Mouse (Mus musculus) testis, adult 2 months (tissue): ENCODE data around the gene Kcnj1. TPM values are rescaled to one million over a fixed set of nuclear protein-coding genes. Genes with fewer than 3 reads are reported as not detected.

Source experiments
- H3K27ac ChIP-seq: fragments of 200-500 bp; 2 replicates; pipeline ENCODE4 v1.5.1; 2012; ENCODE audit warnings: low read depth, low read length; ENCODE audit not compliant: control insufficient read depth, insufficient read depth
- H3K27me3 ChIP-seq: fragments of 200-500 bp; 2 replicates; pipeline ENCODE4 v1.6.1; 2012; ENCODE audit warnings: mild to moderate bottlenecking, low read length, moderate library complexity; ENCODE audit not compliant: control insufficient read depth, insufficient read depth
- H3K36me3 ChIP-seq: fragments of 200-500 bp; 2 replicates; pipeline ENCODE4 v1.6.1; 2012; ENCODE audit warnings: mild to moderate bottlenecking, low read length; ENCODE audit not compliant: control insufficient read depth, insufficient read depth
- H3K4me1 ChIP-seq: fragments of 200-500 bp; 2 replicates; pipeline ENCODE4 v1.6.1; 2012; ENCODE audit warnings: low read length; ENCODE audit not compliant: control insufficient read depth, insufficient read depth
- H3K4me3 ChIP-seq: fragments of 200-500 bp; 2 replicates; pipeline ENCODE4 v1.5.1; 2012; ENCODE audit warnings: low read depth, mild to moderate bottlenecking, low read length, moderate library complexity, mixed read lengths; ENCODE audit not compliant: control insufficient read depth
- CTCF ChIP-seq: fragments of 200-500 bp; IDR thresholded peaks from 2 replicates; pipeline ENCODE4 v1.5.1; 2012; ENCODE audit warnings: low read depth, mild to moderate bottlenecking, inconsistent platforms, low read length, moderate library complexity; ENCODE audit not compliant: control insufficient read depth, insufficient read depth, insufficient replicate concordance
- POLR2A ChIP-seq: fragments of 200-500 bp; IDR thresholded peaks from 2 replicates; pipeline ENCODE4 v1.6.1; 2012; ENCODE audit warnings: low read depth, mild to moderate bottlenecking, inconsistent platforms, low read length, moderate library complexity; ENCODE audit not compliant: control insufficient read depth
- polyA plus RNA-seq: library from polyadenylated mRNA; depleted of rRNA; stranded (reverse); fragments of >200 nt; gene quantifications from 2 replicates; pipeline ENCODE4 v1.2.3, GENCODE M21; 2012

Kcnj1 gene
- polyA plus RNA-seq, 1 experiment = 0.25 TPM

GRCm38 (mm10) chr9:32344051-32344450 is 28.2 kb upstream of the Kcnj1 start, which contains the start of gene Kcnj5:
Gene Kcnj5, minus strand, starts transcription at chr9:32344350.
- no peak for TF ChIP-seq CTCF
- no peak for TF ChIP-seq POLR2A
- Histone ChIP-seq H3K4me1 (peaks cover 4% of the 10 kb centered on the region), H3K27ac (no peak within 1 kb of the TSS), H3K4me3 (no peak within 1 kb of the TSS), H3K36me3 (no peaks in the 10 kb centered on the region), H3K27me3 (no peaks in the 10 kb centered on the region)

- no peaks in the 10 kb centered on the region for H3K36me3 ChIP-seq
- H3K27ac ChIP-seq = no peak overlapping the region
- peaks cover 7% of the 10 kb centered on the region for H3K4me1 ChIP-seq
- no peaks in the 10 kb centered on the region for H3K27me3 ChIP-seq
- no peak overlapping the region for H3K4me3 ChIP-seq
- TF ChIP-seq CTCF (no peak), POLR2A (no peak)
These were observed 27.8 kb upstream of the Kcnj1 start for GRCm38 (mm10) chr9:32344489-32344888.

GRCm38 (mm10) chr9:32348096-32348495 is 24.2 kb upstream of the Kcnj1 start:
- no peaks in the 10 kb centered on the region for H3K27me3 ChIP-seq
- H3K36me3 ChIP-seq = no peaks in the 10 kb centered on the region
- TF ChIP-seq CTCF (no peak), POLR2A (no peak)
- no peak overlapping the region for H3K27ac ChIP-seq
- H3K4me1 ChIP-seq = peaks cover 9% of the 10 kb centered on the region
- no peak overlapping the region for H3K4me3 ChIP-seq

- Histone ChIP-seq H3K4me1 (peaks cover 6% of the 10 kb centered on the region), H3K27me3 (no peaks in the 10 kb centered on the region), H3K27ac (no peak overlapping the region), H3K4me3 (peak overlapping the region; percentile 69), H3K36me3 (no peaks in the 10 kb centered on the region)
- TF ChIP-seq CTCF (no peak), POLR2A (no peak)
These were observed 22.9 kb upstream of the Kcnj1 start for GRCm38 (mm10) chr9:32349344-32349743.

GRCm38 (mm10) chr9:32350332-32350731 is 22.0 kb upstream of the Kcnj1 start:
- TF ChIP-seq POLR2A (no peak), CTCF (peak; percentile 70; the same call in 1 of the 2 replicates)
- Histone ChIP-seq H3K27ac (no peak overlapping the region), H3K4me1 (peaks cover 6% of the 10 kb centered on the region), H3K36me3 (no peaks in the 10 kb centered on the region), H3K4me3 (no peak overlapping the region), H3K27me3 (no peaks in the 10 kb centered on the region)

GRCm38 (mm10) chr9:32360770-32361169 is 11.5 kb upstream of the Kcnj1 start:
- H3K36me3 ChIP-seq = no peaks in the 10 kb centered on the region
- H3K4me1 ChIP-seq = no peaks in the 10 kb centered on the region
- TF ChIP-seq POLR2A (no peak), CTCF (no peak)
- H3K27ac ChIP-seq = no peak overlapping the region
- no peak overlapping the region for H3K4me3 ChIP-seq
- no peaks in the 10 kb centered on the region for H3K27me3 ChIP-seq

- Histone ChIP-seq H3K27ac (no peak overlapping the region), H3K27me3 (no peaks in the 10 kb centered on the region), H3K4me1 (no peaks in the 10 kb centered on the region; the same call in 1 of the 2 replicates), H3K4me3 (no peak overlapping the region), H3K36me3 (no peaks in the 10 kb centered on the region)
- no peak for TF ChIP-seq CTCF
- no peak for TF ChIP-seq POLR2A
These were observed 3.5 kb upstream of the Kcnj1 start for GRCm38 (mm10) chr9:32368812-32369211.

- Histone ChIP-seq H3K27me3 (no peaks in the 10 kb centered on the region), H3K4me1 (no peaks in the 10 kb centered on the region; the same call in 1 of the 2 replicates), H3K27ac (no peak overlapping the region), H3K36me3 (no peaks in the 10 kb centered on the region), H3K4me3 (no peak overlapping the region)
- no peak for TF ChIP-seq POLR2A
- TF ChIP-seq CTCF = no peak
These were observed 2.9 kb upstream of the Kcnj1 start for GRCm38 (mm10) chr9:32369388-32369787.
